Mouse (Mus musculus) naive thymus-derived CD4-positive, alpha-beta T cell, adult 5 months (primary cell): ENCODE measurements around the gene Itga6. TPM values are rescaled to one million over a fixed set of nuclear protein-coding genes. Genes with fewer than 3 reads are reported as not detected.

Source experiments
- polyA plus RNA-seq: library from polyadenylated mRNA; unstranded; fragments of 100-300 nt; shearing (Covaris generic); gene quantifications from one replicate; pipeline ENCODE4 v1.2.1, GENCODE M21; 2017

The Itga6 gene
- 193 TPM for polyA plus RNA-seq

DNA sequence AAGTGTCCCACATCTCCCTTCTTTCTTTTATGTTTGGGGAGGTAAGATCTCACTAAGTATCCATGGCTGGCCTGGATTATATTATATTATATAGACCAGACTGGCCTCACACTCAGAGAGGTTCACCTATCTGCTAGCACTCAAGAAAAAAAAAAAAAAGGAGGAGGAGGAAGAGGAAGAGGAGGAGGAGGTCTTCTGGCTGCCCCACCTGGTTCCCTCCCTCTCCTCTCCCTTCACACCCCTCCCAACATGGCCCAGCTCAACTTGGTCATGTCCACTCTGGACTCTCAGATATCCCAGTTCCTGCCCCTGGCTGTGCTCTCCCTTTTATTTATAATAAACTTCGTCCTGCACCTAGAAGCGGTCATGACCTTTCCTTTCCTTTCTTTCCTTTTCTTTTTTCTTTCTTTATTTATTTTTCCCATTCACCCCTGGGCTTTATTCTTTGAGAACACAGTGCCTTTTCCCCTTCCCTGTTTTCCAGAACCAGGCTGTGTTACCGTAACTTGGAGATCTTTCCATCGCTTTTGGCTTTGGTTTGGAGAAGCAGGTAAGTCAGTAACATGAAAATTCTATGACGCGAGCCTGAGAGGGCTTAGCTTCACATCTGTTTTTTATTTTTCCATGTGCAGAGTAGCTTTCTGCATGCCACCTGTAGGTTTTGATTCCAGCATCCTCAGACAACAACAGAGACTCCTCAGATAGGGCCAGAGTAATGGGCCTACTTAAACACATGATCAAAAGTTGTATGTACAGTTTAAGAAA is at the start of gene Itga6:
Itga6 (plus strand) TSS at position 7 of the 765 bp plus-strand sequence.

DNA sequence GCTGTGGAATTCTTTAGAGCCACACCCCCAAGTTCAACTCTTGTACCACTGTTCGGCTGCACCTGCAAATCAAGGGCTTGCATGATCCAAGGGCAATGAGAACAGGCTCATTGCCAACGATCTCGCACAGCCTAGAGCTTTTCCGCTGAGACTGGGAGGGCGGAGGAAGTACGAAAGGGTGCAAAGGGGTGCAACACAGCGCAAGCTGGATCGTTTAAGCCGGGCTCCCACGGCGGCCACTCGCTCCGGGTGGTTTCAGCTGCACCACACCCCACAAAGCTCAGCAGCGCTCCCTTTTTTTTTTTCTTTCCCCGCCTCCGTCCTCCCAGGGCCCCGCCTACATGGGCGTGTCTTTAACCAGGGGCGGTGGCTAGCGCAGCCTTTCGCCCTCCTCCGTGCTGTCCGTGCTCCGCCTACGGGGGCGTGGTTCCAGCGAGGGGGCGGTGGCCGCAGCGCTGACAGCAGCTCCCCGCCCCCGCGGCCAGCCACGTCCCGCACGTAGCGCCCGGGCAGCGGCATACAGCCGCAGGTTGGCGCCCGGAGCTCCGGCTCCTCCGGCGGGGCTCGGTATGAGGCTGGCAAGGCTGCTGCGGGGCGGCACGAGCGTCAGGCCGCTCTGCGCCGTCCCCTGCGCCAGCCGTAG is 127.5 kb downstream of the Itga6 start, which contains the start of gene Pdk1:
Pdk1 (plus strand) TSS at position 424 of the 643 bp plus-strand sequence.

Other genes starting within 250 kb of the Itga6 start
- gene Dlx1, start 217.5 kb upstream of the Itga6 start, polyA plus RNA-seq: not detected
- gene Dlx2, start 198.9 kb upstream of the Itga6 start, polyA plus RNA-seq: not detected
- gene Pdk1, start 127.6 kb downstream of the Itga6 start, polyA plus RNA-seq: 323 TPM
- 58.1 TPM for gene Rapgef4, start 235.6 kb downstream of the Itga6 start, polyA plus RNA-seq